Mouse (Mus musculus): Measurements from ENCODE around the gene Tro. TPM values are rescaled to one million over a fixed set of nuclear protein-coding genes. Genes with fewer than 3 reads are reported as not detected.

The Tro gene
- not detected for polyA plus RNA-seq (2017; shearing (Covaris generic))

DNA sequence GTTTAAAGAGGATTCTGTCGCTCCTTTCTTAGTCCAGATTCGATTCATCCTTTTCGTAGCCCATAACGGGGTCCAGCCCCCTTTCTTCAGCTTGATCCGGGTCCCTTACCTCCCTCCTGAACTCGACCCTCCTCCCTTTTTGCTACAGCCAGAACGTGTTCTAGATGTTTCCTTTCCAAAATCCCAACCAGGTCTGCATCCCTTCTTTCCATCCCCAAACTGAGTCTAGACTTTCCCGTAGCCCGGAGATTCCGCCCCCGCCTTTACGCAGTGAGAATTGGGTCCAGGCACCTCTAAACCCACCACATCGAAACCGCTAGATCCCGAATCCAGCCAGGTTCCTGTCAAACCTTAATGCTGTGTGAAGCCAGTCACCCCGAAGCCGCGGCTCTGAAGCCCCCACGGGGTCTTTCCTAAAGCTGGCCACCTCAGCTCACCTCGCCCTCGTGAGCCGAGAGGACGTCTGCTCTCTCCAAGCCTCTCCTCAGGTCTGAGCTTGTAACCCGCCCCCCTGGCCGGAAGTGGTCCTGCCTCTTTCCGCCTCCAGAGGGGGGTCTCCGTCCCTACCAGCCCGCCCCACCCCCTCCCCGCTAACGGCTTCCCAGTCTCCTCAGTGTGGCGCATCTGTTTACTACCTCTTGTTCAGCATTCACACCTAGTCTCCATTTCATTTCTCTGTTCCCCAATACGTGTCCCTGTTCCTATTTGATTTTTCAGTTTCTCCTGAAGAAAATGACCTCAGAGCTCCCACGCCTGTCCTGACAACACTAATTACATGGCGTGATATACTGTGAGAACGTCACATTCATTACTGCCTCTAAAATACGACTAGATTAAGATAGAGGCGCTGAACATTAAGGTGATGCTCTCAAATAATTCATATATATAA is at the start of gene Tro:
Gene Tro (minus strand): TSS at position 676 of the 889 bp plus-strand sequence.
- ATAC-seq: no peak

DNA sequence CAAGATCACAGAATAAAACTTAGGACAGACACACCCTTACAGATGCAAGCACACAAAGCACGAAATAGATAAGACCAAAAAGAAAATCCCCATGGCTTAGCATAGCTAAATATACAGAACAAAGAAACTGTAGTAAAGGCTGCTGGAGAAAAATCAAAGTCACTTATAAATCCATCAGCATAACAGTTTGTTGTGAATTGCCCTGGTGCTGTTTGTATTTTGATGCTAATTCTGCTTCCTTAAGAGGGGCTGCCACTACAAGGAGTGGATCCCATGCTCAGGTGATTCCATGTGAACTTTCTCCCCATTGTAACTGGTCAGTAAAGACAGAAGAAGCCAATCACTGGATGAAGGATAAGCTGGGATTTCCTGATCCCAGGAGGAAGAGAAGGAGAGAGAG is 20.1 kb upstream of the Tro start:
- ATAC-seq: no peak

DNA sequence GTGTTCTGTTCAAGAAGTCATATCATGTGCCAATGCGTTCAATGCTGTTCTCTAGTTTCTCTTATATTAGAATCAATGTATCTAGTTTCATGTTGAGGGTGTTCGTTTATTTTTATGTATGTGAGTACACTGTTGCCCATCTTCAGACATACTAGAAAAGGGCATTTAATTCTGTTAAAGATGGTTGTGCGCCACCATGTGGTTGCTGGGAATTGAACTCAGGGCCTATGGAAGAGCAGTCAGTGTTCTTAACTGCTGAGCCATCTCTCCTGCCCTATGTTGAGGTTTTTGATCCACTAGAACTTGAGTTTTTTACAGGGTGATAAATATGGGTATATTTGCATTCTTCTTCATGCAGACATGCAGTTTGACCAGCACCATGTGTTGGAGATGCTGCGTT is 5.4 kb upstream of the Tro start:
- no peak for ATAC-seq

DNA sequence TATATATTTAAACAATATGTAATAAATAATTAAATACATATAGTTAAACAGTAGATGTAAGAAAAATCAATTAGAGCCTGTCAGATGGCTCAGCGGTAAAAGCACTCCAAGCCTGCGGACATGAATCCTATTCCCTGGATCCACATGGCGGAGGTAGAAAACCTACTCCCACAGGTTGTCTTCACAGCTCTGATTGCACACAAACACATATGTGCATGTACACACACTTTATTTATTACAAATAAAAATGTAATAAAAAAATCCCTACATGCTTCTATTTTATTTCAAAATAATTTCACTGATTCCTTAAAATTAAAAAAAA is 375 bp upstream of the Tro start:
- ATAC-seq: no peak

DNA sequence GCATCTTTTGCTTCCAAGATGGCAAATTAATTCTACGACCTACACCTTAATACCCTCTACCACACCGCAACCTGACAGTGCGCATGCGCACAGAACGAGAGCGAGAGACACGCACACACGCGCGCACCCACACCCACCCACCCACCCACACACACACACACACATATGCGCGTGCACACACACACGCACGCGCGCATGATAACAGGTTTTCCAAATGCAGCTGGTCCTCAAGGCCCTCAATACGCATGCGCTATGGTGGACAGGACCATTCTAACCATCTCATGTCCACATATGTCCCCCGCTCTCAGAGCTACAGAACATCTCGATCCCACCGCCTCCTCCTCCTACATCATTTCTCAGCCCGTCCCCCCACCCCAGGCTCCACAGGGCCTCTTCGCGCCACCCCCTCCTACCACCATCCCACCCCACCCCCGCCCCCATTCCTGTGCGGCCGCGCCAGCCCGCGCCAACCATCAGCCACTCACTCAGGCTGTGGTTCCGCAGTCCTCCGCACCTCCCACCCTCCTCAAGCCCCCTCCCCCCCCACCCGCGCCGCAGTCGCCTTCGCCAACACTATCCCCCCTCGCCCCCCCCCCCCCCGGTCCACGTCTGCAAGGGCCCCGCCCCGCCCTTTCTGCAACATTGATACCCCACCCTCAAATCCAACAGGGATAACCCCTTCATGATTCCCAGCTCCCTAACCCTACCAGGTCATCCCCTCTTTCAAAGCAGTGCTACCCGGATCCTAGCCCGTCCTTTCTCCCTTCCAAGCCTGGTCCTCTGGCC is 1.1 kb downstream of the Tro start:
- ATAC-seq: no peak

DNA sequence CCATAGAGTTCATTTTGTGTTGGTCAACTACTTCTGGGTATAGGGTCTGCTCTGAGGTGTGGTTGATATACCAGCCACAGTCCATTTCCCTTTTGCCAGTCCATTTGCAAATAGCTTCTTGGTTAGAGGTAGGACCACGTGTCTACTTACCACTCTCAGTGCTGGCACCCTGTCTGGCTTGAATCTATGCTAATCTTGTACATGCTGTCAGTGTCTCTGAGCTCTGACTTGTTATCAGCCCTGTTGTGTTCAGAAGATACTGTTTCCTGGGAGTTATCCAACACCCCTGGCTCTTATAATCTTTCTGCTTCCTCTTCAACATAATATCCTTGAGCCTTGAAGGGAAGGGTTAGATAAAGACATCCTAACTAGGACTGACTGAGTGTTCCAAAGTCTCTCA is 21.0 kb downstream of the Tro start:
- no peak for ATAC-seq

DNA sequence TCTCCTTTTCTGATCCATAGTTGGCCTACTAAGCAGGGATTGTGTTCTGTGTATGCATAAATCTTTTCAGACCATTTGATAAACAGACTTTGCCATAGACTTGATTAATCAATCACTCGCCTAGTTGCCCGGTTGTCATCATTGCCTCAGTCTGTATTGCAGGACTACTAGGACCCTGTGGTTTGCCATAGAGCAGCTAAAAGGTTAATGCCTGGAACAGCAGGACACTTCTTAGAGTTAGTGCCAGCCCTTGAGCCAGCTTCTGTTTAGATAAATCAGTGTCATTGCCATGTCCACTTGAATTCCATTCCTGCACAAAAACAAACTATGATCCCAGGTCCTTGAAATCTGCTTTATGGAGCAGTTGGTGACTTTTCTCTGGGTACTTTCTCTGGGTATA is 58.5 kb downstream of the Tro start:
- ATAC-seq: no peak

Other genes with a start within 250 kb of the Tro start
- 10 to 100 TPM; 17.1 to 20.0 TPM for gene Tmem29, start 198.4 kb downstream of the Tro start, polyA plus RNA-seq (2017; shearing (Covaris generic))
- gene Alas2, start 110.2 kb downstream of the Tro start, polyA plus RNA-seq (2017; shearing (Covaris generic)): 1 to 10 TPM in 1 of 2 experiments, under 1 TPM in 1; 0.70 to 7.4 TPM
- 1 to 10 TPM; 9.0 to 9.4 TPM for gene Pfkfb1, start 69.4 kb downstream of the Tro start, polyA plus RNA-seq (2017; shearing (Covaris generic))
- 10 to 100 TPM; 14.3 to 18.2 TPM for gene Apex2, start 67.7 kb downstream of the Tro start, polyA plus RNA-seq (2017; shearing (Covaris generic))
- gene Maged2, start 156.8 kb upstream of the Tro start, polyA plus RNA-seq (2017; shearing (Covaris generic)): 10 to 100 TPM; 17.3 to 30.3 TPM

Measured in activated CD4-positive, CD25-positive, alpha-beta regulatory T cell, adult 4 months (primary cell).